9 mouse cellular contexts compared by ENCODE assay signal in the genomic region with DNA sequence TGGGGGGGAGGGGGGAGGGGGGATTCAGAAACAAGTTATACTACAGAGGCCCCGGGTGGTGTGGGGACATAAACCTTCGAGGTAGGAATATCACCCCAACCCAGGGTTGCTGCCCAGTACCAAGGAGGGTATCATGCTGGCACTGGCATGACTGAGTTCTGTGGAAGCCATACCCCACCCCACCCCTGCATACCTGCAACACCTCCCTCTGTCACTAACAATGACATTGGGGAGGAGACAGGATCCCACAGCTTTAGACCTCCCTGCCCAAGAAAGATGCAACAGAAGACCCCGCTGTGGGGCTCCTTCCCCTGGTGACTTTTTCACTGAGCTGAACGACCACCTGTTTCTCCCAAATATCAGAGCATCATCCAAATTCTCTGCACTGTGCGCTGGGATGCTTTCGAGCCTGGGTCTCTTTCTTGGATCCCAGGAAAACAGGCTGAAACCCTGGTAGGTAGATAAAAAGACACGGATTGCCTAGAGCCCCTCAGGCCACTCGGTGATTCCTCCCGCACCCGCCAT.
DNase-seq lines count a peak whose midpoint lies in the region; ATAC-seq and TF ChIP-seq lines count a peak whose summit lies in the region.
"Had no signal": no experiment of that assay in that cellular context is flagged by ENCODE, and none has a peak within 500 bp of the region (broad histone marks: within the 10 kb centered on the region; RNA-seq: fewer than 3 reads in every experiment).

No protein-coding gene starts in this region.

- TF ChIP-seq EP300 in liver, postnatal 0 days (IDR thresholded peaks at IDR 0.05; ENCODE audit: low read depth), result no peak

- no peak overlapping the region for H3K9ac ChIP-seq in liver, embryonic 12.5 days
- no peak overlapping the region for H3K9ac ChIP-seq in liver, postnatal 0 days (replicated peaks)
- H3K9ac ChIP-seq in forebrain, embryonic 14.5 days (ENCODE audit: low read length), result peak overlapping the region; percentile 63
- H3K9ac ChIP-seq in limb, embryonic 11.5 days (ENCODE audit: low read length), result peak overlapping the region; percentile 84

- H3K4me1 ChIP-seq in liver, embryonic 12.5 days, result no peaks in the 10 kb centered on the region
- no peaks in the 10 kb centered on the region for H3K4me1 ChIP-seq in liver, postnatal 0 days (ENCODE audit: insufficient read depth)
- peaks cover 44% of the 10 kb centered on the region for H3K4me1 ChIP-seq in forebrain, embryonic 14.5 days (ENCODE audit: control insufficient read depth, insufficient read depth, low read length)
- peaks cover 48% of the 10 kb centered on the region for H3K4me1 ChIP-seq in limb, embryonic 11.5 days (ENCODE audit: control insufficient read depth, insufficient read depth, low read length)
- peaks cover 7% of the 10 kb centered on the region for H3K4me1 ChIP-seq in small intestine, adult 2 months (ENCODE audit: control insufficient read depth, insufficient read depth, insufficient read length, low read length)

- 14% methylated on average over 10 of the region's 10 CpGs for WGBS in liver, embryonic 12.5 days (ENCODE audit: insufficient replicate concordance)
- 22% methylated on average over 10 of the region's 10 CpGs for WGBS in liver, postnatal 0 days (ENCODE audit: insufficient replicate concordance)
- 6% methylated on average over 10 of the region's 10 CpGs for WGBS in forebrain, embryonic 14.5 days
- WGBS in limb, embryonic 11.5 days, result 12% methylated on average over 10 of the region's 10 CpGs
- WGBS in small intestine, adult 2 months, result 26% methylated on average over 10 of the region's 10 CpGs

- peaks cover 14% of the 10 kb centered on the region for H3K27me3 ChIP-seq in liver, embryonic 12.5 days (replicated peaks)
- H3K27me3 ChIP-seq in liver, postnatal 0 days (ENCODE audit: insufficient read depth, low read length), result peaks cover 8% of the 10 kb centered on the region; the same call in 1 of the 2 replicates
- H3K27me3 ChIP-seq in forebrain, embryonic 14.5 days (replicated peaks; ENCODE audit: control insufficient read depth, insufficient read depth, low read length), result no peaks in the 10 kb centered on the region
- H3K27me3 ChIP-seq in limb, embryonic 11.5 days (ENCODE audit: control insufficient read depth, insufficient read depth, low read length), result no peaks in the 10 kb centered on the region
- H3K27me3 ChIP-seq in small intestine, adult 2 months (ENCODE audit: control insufficient read depth, insufficient read depth, low read length), result 0 out of 2 replicates have a peak, but pooled peaks cover 4% of the 10 kb centered on the region
- H3K27me3 ChIP-seq: Patski had no signal

- peak overlapping the region; percentile 55 for H3K4me2 ChIP-seq in liver, embryonic 12.5 days
- H3K4me2 ChIP-seq in liver, postnatal 0 days (ENCODE audit: low read depth, low read length), result no peak overlapping the region
- H3K4me2 ChIP-seq in forebrain, embryonic 14.5 days (ENCODE audit: low read length), result peak overlapping the region; percentile 53
- peak overlapping the region; percentile 58; the same call in 1 of the 2 replicates for H3K4me2 ChIP-seq in limb, embryonic 11.5 days (ENCODE audit: low read depth, severe bottlenecking)

- no peaks in the 10 kb centered on the region for H3K36me3 ChIP-seq in liver, embryonic 12.5 days
- no peaks in the 10 kb centered on the region for H3K36me3 ChIP-seq in liver, postnatal 0 days (replicated peaks; ENCODE audit: insufficient read depth, low read length)
- no peaks in the 10 kb centered on the region for H3K36me3 ChIP-seq in forebrain, embryonic 14.5 days (ENCODE audit: control insufficient read depth, insufficient read depth, low read length)
- no peaks in the 10 kb centered on the region for H3K36me3 ChIP-seq in limb, embryonic 11.5 days (ENCODE audit: control insufficient read depth, insufficient read depth, low read length)
- no peaks in the 10 kb centered on the region for H3K36me3 ChIP-seq in small intestine, adult 2 months (ENCODE audit: control insufficient read depth, insufficient read depth, low read length)

- TF ChIP-seq POLR2A in small intestine, adult 2 months (IDR thresholded peaks at IDR 0.05; ENCODE audit: low read depth, low read length), result no peak

- no peak for DNase-seq in liver, postnatal 0 days
- no peak for DNase-seq in forebrain, embryonic 14.5 days (ENCODE audit: low spot score)
- no peak for DNase-seq in limb, embryonic 11.5 days (ENCODE audit: low spot score)
- DNase-seq in MN1 (ENCODE audit: low spot score), result no peak
- no peak for DNase-seq in cerebellum, postnatal 14 days
- no peak for DNase-seq in frontal cortex, postnatal 36 days (ENCODE audit: low spot score in 2 of 2)

- TF ChIP-seq CTCF in liver, postnatal 0 days (IDR thresholded peaks at IDR 0.05; ENCODE audit: low read depth), result no peak
- TF ChIP-seq CTCF in small intestine, adult 2 months (IDR thresholded peaks at IDR 0.05; ENCODE audit: extremely low read depth, insufficient read length, insufficient replicate concordance, low read depth, low read length), result no peak

- no peak overlapping the region for H3K4me3 ChIP-seq in liver, embryonic 12.5 days
- no peak overlapping the region for H3K4me3 ChIP-seq in liver, postnatal 0 days (ENCODE audit: low read depth, low read length)
- H3K4me3 ChIP-seq in forebrain, embryonic 14.5 days (ENCODE audit: low read depth, low read length), result peak overlapping the region; percentile 21
- no peak overlapping the region for H3K4me3 ChIP-seq in limb, embryonic 11.5 days (ENCODE audit: low read depth, low read length)
- H3K4me3 ChIP-seq in small intestine, adult 2 months (ENCODE audit: low read depth, low read length), result peak overlapping the region; percentile 50; the same call in 1 of the 2 replicates

- no peak overlapping the region for H3K27ac ChIP-seq in liver, embryonic 12.5 days
- H3K27ac ChIP-seq in liver, postnatal 0 days (ENCODE audit: low read depth), result no peak overlapping the region
- H3K27ac ChIP-seq in forebrain, embryonic 14.5 days (ENCODE audit: low read depth, low read length), result peak overlapping the region; percentile 95
- H3K27ac ChIP-seq in limb, embryonic 11.5 days (replicated peaks; ENCODE audit: low read depth, low read length), result peak overlapping the region; percentile 100
- no peak overlapping the region for H3K27ac ChIP-seq in small intestine, adult 2 months (ENCODE audit: insufficient read depth, low read depth, low read length)

- no peak for ATAC-seq in liver, embryonic 12.5 days
- no peak for ATAC-seq in liver, postnatal 0 days
- ATAC-seq in forebrain, embryonic 14.5 days, result no peak
- no peak for ATAC-seq in limb, embryonic 11.5 days (ENCODE audit: insufficient number of reproducible peaks, low FRiP score, low TSS enrichment, low read depth)
- ATAC-seq: Patski had no signal

- H3K9me3 ChIP-seq in liver, embryonic 12.5 days (replicated peaks), result no peaks in the 10 kb centered on the region
- H3K9me3 ChIP-seq in liver, postnatal 0 days (ENCODE audit: low read length), result no peaks in the 10 kb centered on the region
- H3K9me3 ChIP-seq in forebrain, embryonic 14.5 days (replicated peaks; ENCODE audit: control insufficient read depth, low read length), result no peaks in the 10 kb centered on the region
- H3K9me3 ChIP-seq in limb, embryonic 11.5 days (ENCODE audit: control insufficient read depth, low read length), result no peaks in the 10 kb centered on the region

Comparison
In these comparisons a context has a peak if more than half of its experiments do, and no peak if none do; other contexts are left out.
1. H3K27ac ChIP-seq: peak in forebrain, embryonic 14.5 days (single experiment) and limb, embryonic 11.5 days (single experiment); none in liver, embryonic 12.5 days (single experiment), liver, postnatal 0 days (single experiment) and small intestine, adult 2 months (single experiment).
2. H3K4me3 ChIP-seq: peak in forebrain, embryonic 14.5 days (single experiment) and small intestine, adult 2 months (single experiment); none in liver, embryonic 12.5 days (single experiment), liver, postnatal 0 days (single experiment) and limb, embryonic 11.5 days (single experiment).
3. H3K9ac ChIP-seq: peak in forebrain, embryonic 14.5 days (single experiment) and limb, embryonic 11.5 days (single experiment); none in liver, embryonic 12.5 days (single experiment) and liver, postnatal 0 days (single experiment).